ENCODE assay signal across 22 mouse cellular contexts in the genomic region with DNA sequence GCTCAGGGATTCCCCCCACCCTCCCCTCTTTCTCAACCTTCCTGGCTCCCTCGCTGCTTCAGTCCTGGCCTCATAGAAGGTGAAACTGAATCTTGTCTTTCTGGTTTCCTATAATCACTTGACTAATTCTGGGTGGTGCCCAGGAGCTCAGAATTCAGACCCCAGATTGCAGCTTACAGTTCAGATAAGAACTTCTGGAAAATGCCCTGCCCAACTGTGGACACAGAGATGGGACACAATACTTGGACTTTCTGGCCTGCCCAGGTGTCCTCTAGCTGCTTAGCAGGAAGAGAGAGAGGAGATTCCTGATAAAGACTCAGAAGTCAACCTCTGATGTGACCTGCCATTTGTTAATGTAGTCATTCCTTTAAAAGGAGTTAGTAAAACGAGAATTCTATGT.
DNase-seq lines count a peak whose midpoint lies in the region; ATAC-seq and TF ChIP-seq lines count a peak whose summit lies in the region.
"Had no signal": no experiment of that assay in that cellular context is flagged by ENCODE, and none has a peak within 500 bp of the region (broad histone marks: within the 10 kb centered on the region; RNA-seq: fewer than 3 reads in every experiment).

No protein-coding gene starts in this region.

- H3K36me3 ChIP-seq in kidney, adult 2 months (ENCODE audit: control insufficient read depth, insufficient read depth, low read length), result no peaks in the 10 kb centered on the region
- no peaks in the 10 kb centered on the region for H3K36me3 ChIP-seq in thymus, adult 2 months (ENCODE audit: control insufficient read depth, insufficient read depth, low read length)
- H3K36me3 ChIP-seq in intestine, embryonic 15.5 days, result no peaks in the 10 kb centered on the region
- no peaks in the 10 kb centered on the region for H3K36me3 ChIP-seq in stomach, embryonic 16.5 days (ENCODE audit: control insufficient read depth, insufficient read depth, low read length)
- H3K36me3 ChIP-seq: forebrain, embryonic 10.5 days; hindbrain, embryonic 12.5 days; hindbrain, embryonic 15.5 days had no signal

- peak; percentile 63 for ATAC-seq in intestine, embryonic 15.5 days
- ATAC-seq in stomach, embryonic 16.5 days (ENCODE audit: insufficient read depth, low FRiP score), result no peak
- ATAC-seq: forebrain, embryonic 13.5 days; forebrain, embryonic 16.5 days had no signal

- H3K9me3 ChIP-seq in intestine, embryonic 15.5 days, result no peaks in the 10 kb centered on the region
- H3K9me3 ChIP-seq in stomach, embryonic 16.5 days (replicated peaks; ENCODE audit: control insufficient read depth, low read length), result no peaks in the 10 kb centered on the region
- H3K9me3 ChIP-seq: forebrain, embryonic 10.5 days; forebrain, embryonic 13.5 days; hindbrain, embryonic 12.5 days; hindbrain, embryonic 15.5 days had no signal

- no peak for TF ChIP-seq CTCF in kidney, adult 2 months (conservative IDR thresholded peaks at IDR 0.05; ENCODE audit: insufficient read depth, insufficient read length, low read depth, low read length)
- no peak for TF ChIP-seq CTCF in thymus, adult 2 months (IDR thresholded peaks at IDR 0.05; ENCODE audit: borderline replicate concordance, control insufficient read depth, extremely low read depth, insufficient read depth, low read length, poor library complexity)

- TF ChIP-seq POLR2A in kidney, adult 2 months (IDR thresholded peaks at IDR 0.05; ENCODE audit: low read depth, low read length), result no peak
- no peak for TF ChIP-seq POLR2A in thymus, adult 2 months (IDR thresholded peaks at IDR 0.05; ENCODE audit: control insufficient read depth, extremely low read depth, insufficient read depth, low read length, poor library complexity)

- no peak overlapping the region for H3K9ac ChIP-seq in intestine, embryonic 15.5 days
- no peak overlapping the region for H3K9ac ChIP-seq in stomach, embryonic 16.5 days (ENCODE audit: low read length)
- H3K9ac ChIP-seq: forebrain, embryonic 13.5 days; hindbrain, embryonic 12.5 days; hindbrain, embryonic 15.5 days had no signal

- H3K27ac ChIP-seq in kidney, adult 2 months (ENCODE audit: insufficient read depth, low read depth, low read length), result peak overlapping the region; percentile 76
- peak overlapping the region; percentile 34; the same call in 1 of the 2 replicates for H3K27ac ChIP-seq in thymus, adult 2 months (ENCODE audit: control insufficient read depth, insufficient read depth, low read length)
- no peak overlapping the region for H3K27ac ChIP-seq in intestine, embryonic 15.5 days
- H3K27ac ChIP-seq in stomach, embryonic 16.5 days (ENCODE audit: low read length), result peak overlapping the region; percentile 26; the same call in 1 of the 2 replicates
- H3K27ac ChIP-seq: forebrain, embryonic 10.5 days; forebrain, embryonic 13.5 days; hindbrain, embryonic 12.5 days; hindbrain, embryonic 15.5 days had no signal

- DNase-seq in kidney, adult 2 months, result no peak
- DNase-seq in kidney, postnatal 25 days, result no peak
- no peak for DNase-seq in thymus, adult 2 months
- DNase-seq in thymus, postnatal 10 days (ENCODE audit: low spot score in 2 of 2), result no peak
- DNase-seq in retina, postnatal 1 day, result no peak
- DNase-seq in adrenal gland, adult 8-10 months, result no peak
- DNase-seq: adrenal gland, adult 2 months; adrenal gland, postnatal 25 days; B cell, adult 2 months; cerebellum, adult 11-12 months; cerebellum, adult 8-10 months; cerebellum, postnatal 14 days; gastrocnemius, postnatal 10 days; gastrocnemius, postnatal 36 days had no signal

- H3K27me3 ChIP-seq in kidney, adult 2 months (replicated peaks; ENCODE audit: control insufficient read depth, insufficient read depth, low read length), result no peaks in the 10 kb centered on the region
- H3K27me3 ChIP-seq in thymus, adult 2 months (ENCODE audit: control insufficient read depth, insufficient read depth, low read length), result no peaks in the 10 kb centered on the region
- no peaks in the 10 kb centered on the region for H3K27me3 ChIP-seq in intestine, embryonic 15.5 days (replicated peaks)
- H3K27me3 ChIP-seq in stomach, embryonic 16.5 days (ENCODE audit: control insufficient read depth, insufficient read depth, low read length), result no peaks in the 10 kb centered on the region
- H3K27me3 ChIP-seq: forebrain, embryonic 13.5 days; hindbrain, embryonic 12.5 days; hindbrain, embryonic 15.5 days had no signal

- peaks cover 10% of the 10 kb centered on the region for H3K4me1 ChIP-seq in kidney, adult 2 months (ENCODE audit: control insufficient read depth, insufficient read depth, low read length)
- peaks cover 15% of the 10 kb centered on the region for H3K4me1 ChIP-seq in thymus, adult 2 months (replicated peaks; ENCODE audit: control insufficient read depth, insufficient read depth, low read length)
- H3K4me1 ChIP-seq in intestine, embryonic 15.5 days (replicated peaks), result peaks cover 8% of the 10 kb centered on the region; the same call in 1 of the 2 replicates
- H3K4me1 ChIP-seq in stomach, embryonic 16.5 days (ENCODE audit: control insufficient read depth, insufficient read depth, low read length), result 0 out of 2 replicates have a peak, but pooled peaks cover 2% of the 10 kb centered on the region
- H3K4me1 ChIP-seq: forebrain, embryonic 10.5 days; forebrain, embryonic 13.5 days; hindbrain, embryonic 12.5 days; hindbrain, embryonic 15.5 days had no signal

- WGBS in kidney, adult 2 months, result 37% methylated on average over 2 of the region's 2 CpGs
- WGBS in thymus, adult 2 months, result 72% methylated on average over 2 of the region's 2 CpGs
- 44% methylated on average over 2 of the region's 2 CpGs for WGBS in intestine, embryonic 15.5 days
- WGBS in stomach, embryonic 16.5 days, result 39% methylated on average over 2 of the region's 2 CpGs

- H3K4me2 ChIP-seq in intestine, embryonic 15.5 days (replicated peaks), result no peak overlapping the region
- no peak overlapping the region for H3K4me2 ChIP-seq in stomach, embryonic 16.5 days (ENCODE audit: low read depth, low read length)
- H3K4me2 ChIP-seq: forebrain, embryonic 13.5 days; heart, embryonic 11.5 days; hindbrain, embryonic 12.5 days; hindbrain, embryonic 15.5 days had no signal

- no peak overlapping the region for H3K4me3 ChIP-seq in kidney, adult 2 months (ENCODE audit: insufficient read depth, low read depth, low read length)
- H3K4me3 ChIP-seq in thymus, adult 2 months (ENCODE audit: control insufficient read depth, insufficient read depth, low read length), result no peak overlapping the region
- no peak overlapping the region for H3K4me3 ChIP-seq in intestine, embryonic 15.5 days (replicated peaks)
- no peak overlapping the region for H3K4me3 ChIP-seq in stomach, embryonic 16.5 days (replicated peaks; ENCODE audit: low read length)
- H3K4me3 ChIP-seq: forebrain, embryonic 10.5 days; forebrain, embryonic 13.5 days; hindbrain, embryonic 12.5 days; hindbrain, embryonic 15.5 days had no signal
